ENCODE assay signal across 8 mouse cellular contexts in the genomic region with DNA sequence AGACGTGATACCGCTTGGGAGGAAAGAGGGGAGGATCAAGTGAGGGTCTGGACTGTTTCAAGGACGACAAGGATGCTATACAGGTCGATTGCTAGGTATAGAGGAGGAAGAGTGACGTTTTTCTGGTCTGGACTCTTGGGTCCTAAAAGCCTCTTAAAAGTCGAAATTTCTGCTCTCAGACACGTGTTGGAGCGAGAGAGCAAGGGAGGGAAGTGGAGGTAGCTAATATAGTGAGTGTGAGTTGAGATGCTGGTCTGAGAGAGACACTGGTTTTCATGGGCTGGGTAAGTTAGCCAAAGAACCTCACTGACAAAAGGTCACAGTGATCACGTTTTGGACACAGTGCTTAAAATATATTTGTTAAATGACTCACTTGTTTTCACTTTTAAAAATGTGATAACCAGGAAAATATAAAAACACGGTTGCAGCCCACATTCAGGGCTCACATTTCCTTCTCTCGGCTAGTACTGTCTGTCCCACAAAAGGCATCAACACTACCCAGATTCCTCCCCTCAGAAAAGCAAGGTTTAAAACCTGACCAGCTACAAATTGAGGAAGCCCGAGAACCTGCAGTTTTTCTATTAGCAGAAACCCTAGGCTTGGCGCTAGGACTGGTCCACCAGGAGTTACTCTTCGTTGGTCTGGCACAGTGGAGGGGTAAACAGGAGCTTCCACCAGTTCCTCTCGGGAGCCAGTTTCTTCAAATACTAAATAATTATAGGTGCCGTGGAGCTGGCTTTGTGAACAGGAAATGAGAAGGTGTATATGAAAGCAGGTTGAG. TPM values are rescaled to one million over a fixed set of nuclear protein-coding genes. Genes with fewer than 3 reads are reported as not detected.
A peak's percentile ranks its signal among the peaks of the same experiment; 100 is the strongest.
DNase-seq lines count a peak whose midpoint lies in the region; ATAC-seq and TF ChIP-seq lines count a peak whose summit lies in the region.

No protein-coding gene starts in this region.

- TF ChIP-seq EP300 in CH12.LX (IDR thresholded peaks at IDR 0.05; ENCODE audit: low read length) = no peak
- no peak for TF ChIP-seq EP300 in heart, postnatal 0 days (IDR thresholded peaks at IDR 0.05; ENCODE audit: low read depth)

- no peak for TF ChIP-seq POLR2A in CH12.LX (IDR thresholded peaks at IDR 0.05; ENCODE audit: low read depth, low read length)

- peaks cover 13 to 32% of the 10 kb centered on the region in 2 experiments for H3K4me1 ChIP-seq in CH12.LX (ENCODE audit: control insufficient read depth in 1 of 2, insufficient read depth in 2 of 2)
- H3K4me1 ChIP-seq in heart, postnatal 0 days (ENCODE audit: control insufficient read depth, insufficient read depth) = peaks cover 14% of the 10 kb centered on the region; the same call in 1 of the 2 replicates
- H3K4me1 ChIP-seq in midbrain, embryonic 11.5 days (ENCODE audit: control insufficient read depth, insufficient read depth, low read length) = peaks cover 18% of the 10 kb centered on the region

- H3K27ac ChIP-seq in CH12.LX (ENCODE audit: insufficient read depth, low read depth) = no peak overlapping the region
- no peak overlapping the region for H3K27ac ChIP-seq in heart, postnatal 0 days (ENCODE audit: low read depth)
- no peak overlapping the region for H3K27ac ChIP-seq in midbrain, embryonic 11.5 days (ENCODE audit: low read depth, low read length)

- H3K27me3 ChIP-seq in CH12.LX (replicated peaks) = peaks cover 2% of the 10 kb centered on the region
- no peaks in the 10 kb centered on the region for H3K27me3 ChIP-seq in heart, postnatal 0 days (ENCODE audit: control insufficient read depth, insufficient read depth, low read length)
- H3K27me3 ChIP-seq in midbrain, embryonic 11.5 days (ENCODE audit: control insufficient read depth, insufficient read depth, low read length) = no peaks in the 10 kb centered on the region

- H3K9me3 ChIP-seq in CH12.LX (replicated peaks; ENCODE audit: low read length) = no peaks in the 10 kb centered on the region
- H3K9me3 ChIP-seq in heart, postnatal 0 days (replicated peaks; ENCODE audit: control insufficient read depth, low read length) = no peaks in the 10 kb centered on the region
- no peaks in the 10 kb centered on the region for H3K9me3 ChIP-seq in midbrain, embryonic 11.5 days (ENCODE audit: control insufficient read depth, low read length)

- intact Hi-C loops in heart, postnatal 36 days (cut with DNase I) = loop anchor here (1.0 to 2.0 kb wide), 3 partner anchors 52 to 76 kb away; a partner anchor contains a TSS

- H3K36me3 ChIP-seq in CH12.LX (replicated peaks in 1 of 2; ENCODE audit: control insufficient read depth in 1 of 2, insufficient read depth in 1 of 2, low read length in 1 of 2) = peaks cover 5 to 12% of the 10 kb centered on the region in 2 experiments
- peaks cover 9% of the 10 kb centered on the region; the same call in 1 of the 2 replicates for H3K36me3 ChIP-seq in heart, postnatal 0 days (replicated peaks; ENCODE audit: control insufficient read depth, insufficient read depth, low read length)
- no peaks in the 10 kb centered on the region for H3K36me3 ChIP-seq in midbrain, embryonic 11.5 days (ENCODE audit: control insufficient read depth, insufficient read depth, low read length)

- TF ChIP-seq RAD21 in CH12.LX (IDR thresholded peaks at IDR 0.05; ENCODE audit: low read depth, low read length) = no peak

- H3K79me2 ChIP-seq in CH12.LX (replicated peaks; ENCODE audit: control insufficient read depth, extremely low read depth, insufficient read depth, poor library complexity, severe bottlenecking) = no peaks in the 10 kb centered on the region

- 38% methylated on average over 16 of the region's 16 CpGs for WGBS in heart, postnatal 0 days
- WGBS in midbrain, embryonic 11.5 days = 45% methylated on average over 16 of the region's 16 CpGs

- H3K9ac ChIP-seq in CH12.LX (ENCODE audit: insufficient read depth, low read depth) = peak overlapping the region; percentile 59
- H3K9ac ChIP-seq in heart, postnatal 0 days (replicated peaks; ENCODE audit: low read depth, low read length) = peak overlapping the region; percentile 67
- H3K9ac ChIP-seq in midbrain, embryonic 11.5 days (ENCODE audit: low read length) = peak overlapping the region; percentile 85

- no peak for TF ChIP-seq CTCF in CH12.LX (conservative IDR thresholded peaks at IDR 0.05 in 1 of 2, IDR thresholded peaks at IDR 0.05 in 1 of 2; ENCODE audit: low read depth in 2 of 2, low read length in 2 of 2)
- TF ChIP-seq CTCF in heart, postnatal 0 days (IDR thresholded peaks at IDR 0.05; ENCODE audit: low read depth) = no peak

- H3K4me2 ChIP-seq in CH12.LX (ENCODE audit: insufficient read depth, low read depth, poor library complexity, severe bottlenecking) = peak overlapping the region; percentile 86
- peak overlapping the region; percentile 65 for H3K4me2 ChIP-seq in heart, postnatal 0 days (ENCODE audit: low read depth, low read length)
- H3K4me2 ChIP-seq in midbrain, embryonic 11.5 days = peak overlapping the region; percentile 95

- ATAC-seq in heart, postnatal 0 days (ENCODE audit: insufficient read depth, low read depth) = no peak
- ATAC-seq in midbrain, embryonic 11.5 days (ENCODE audit: low FRiP score) = peak; percentile 23

- DNase-seq in heart, adult 11 months = peak; percentile 91
- DNase-seq in heart, postnatal 36 days = no peak
- no peak for DNase-seq in CH12.LX (ENCODE audit: extremely low read depth)
- DNase-seq in heart, postnatal 0 days (ENCODE audit: low spot score) = no peak
- peak; percentile 89 for DNase-seq in midbrain, embryonic 11.5 days (ENCODE audit: low spot score, missing footprints)
- no peak for DNase-seq in right cerebral cortex, adult 18-20 months
- DNase-seq in right cerebral cortex, postnatal 4 days = no peak
- DNase-seq in spleen, postnatal 36 days (ENCODE audit: low spot score in 2 of 2) = no peak

- dilution Hi-C loops in CH12.LX (cut with MboI; ENCODE audit: extremely low pct_ligation_motif_present, extremely low pct_unique_long_range_greater_than_20kb, low sequenced_read_pairs) = no loop called here

- no peak overlapping the region for H3K4me3 ChIP-seq in CH12.LX (replicated peaks in 1 of 3; ENCODE audit: low read depth in 2 of 3, low read length in 2 of 3, poor library complexity in 1 of 3)
- peak overlapping the region; percentile 63; the same call in 1 of the 2 replicates for H3K4me3 ChIP-seq in heart, postnatal 0 days (ENCODE audit: low read depth, low read length)
- H3K4me3 ChIP-seq in midbrain, embryonic 11.5 days (ENCODE audit: low read depth, low read length) = peak overlapping the region; percentile 64; the same call in 1 of the 2 replicates

- in situ Hi-C loops in CH12.LX (cut with MboI; ENCODE audit: low pct_ligation_motif_present, low pct_unique_long_range_greater_than_20kb, low sequenced_read_pairs) = no loop called here

TF ChIP-seq in CH12.LX, 34 proteins besides CTCF, POLR2A, EP300 and RAD21:
- TF ChIP-seq HCFC1 (IDR thresholded peaks at IDR 0.05; ENCODE audit: low read depth, low read length) = no peak
- peak; percentile 29; the same call in 1 of the 2 replicates for TF ChIP-seq MXI1 (IDR thresholded peaks at IDR 0.05; ENCODE audit: low read depth, low read length)
- TF ChIP-seq CHD1 (IDR thresholded peaks at IDR 0.05; ENCODE audit: low read depth, low read length) = no peak
- peak; percentile 56; the same call in 1 of the 2 replicates for TF ChIP-seq BHLHE40 (IDR thresholded peaks at IDR 0.05; ENCODE audit: low read depth, low read length)

RNA-seq across cellular contexts. Expression of a gene that starts 0.9 kb away (rescaled TPM):
- 10 to 100 TPM; 41.2 to 43.8 TPM for total RNA-seq in heart, postnatal 36 days (2021)
- total RNA-seq in CH12.LX (2012; rRNA removed) (37.3 and 43.0 TPM in 2 replicates), CH12.LX (2014; rRNA removed) (16.7 and 17.6 TPM in 2 replicates)
- 26.1 and 26.7 TPM in 2 replicates for polyA plus RNA-seq in CH12.LX (2012; ENCODE audit: insufficient read length, low read depth)
- 291 and 343 TPM in 2 replicates for total RNA-seq in heart, postnatal 0 days (2014; rRNA removed; ENCODE audit: low replicate concordance)
- polyA plus RNA-seq in heart, postnatal 0 days (2015; fragmentation: Nextera tagmentation; extraction: Ambion mirVana) = 90.8 and 105 TPM in 2 replicates
- 398 and 417 TPM in 2 replicates for polyA plus RNA-seq in midbrain, embryonic 11.5 days (2014; fragmentation: Nextera tagmentation; extraction: Ambion mirVana)

RNA-seq across cellular contexts. Expression of a gene that starts 41.3 kb away (rescaled TPM):
- total RNA-seq in heart, postnatal 36 days (2021) = 10 to 100 TPM; 35.5 to 42.1 TPM
- total RNA-seq in CH12.LX (2012; rRNA removed) = 21.6 and 35.3 TPM in 2 replicates
- 40.9 and 41.3 TPM in 2 replicates for total RNA-seq in CH12.LX (2014; rRNA removed)
- polyA plus RNA-seq in CH12.LX (2012; ENCODE audit: insufficient read length, low read depth) = 18.1 and 20.1 TPM in 2 replicates
- 57.1 and 64.2 TPM in 2 replicates for total RNA-seq in heart, postnatal 0 days (2014; rRNA removed; ENCODE audit: low replicate concordance)
- polyA plus RNA-seq in heart, postnatal 0 days (2015; fragmentation: Nextera tagmentation; extraction: Ambion mirVana) = 53.2 and 58.9 TPM in 2 replicates
- polyA plus RNA-seq in midbrain, embryonic 11.5 days (2014; fragmentation: Nextera tagmentation; extraction: Ambion mirVana) = 32.5 and 35.2 TPM in 2 replicates

RNA-seq across cellular contexts. Expression of a gene that starts 51.6 kb away (rescaled TPM):
- 1 to 10 TPM; 4.4 to 5.6 TPM for total RNA-seq in heart, postnatal 36 days (2021)
- total RNA-seq in CH12.LX (2012; rRNA removed) (22.6 and 33.6 TPM in 2 replicates), CH12.LX (2014; rRNA removed) (34.8 and 38.4 TPM in 2 replicates)
- polyA plus RNA-seq in CH12.LX (2012; ENCODE audit: insufficient read length, low read depth) = 46.2 and 49.8 TPM in 2 replicates
- total RNA-seq in heart, postnatal 0 days (2014; rRNA removed; ENCODE audit: low replicate concordance) = 157 and 227 TPM in 2 replicates
- polyA plus RNA-seq in heart, postnatal 0 days (2015; fragmentation: Nextera tagmentation; extraction: Ambion mirVana) = 16.9 and 19.7 TPM in 2 replicates
- polyA plus RNA-seq in midbrain, embryonic 11.5 days (2014; fragmentation: Nextera tagmentation; extraction: Ambion mirVana) = 307 and 321 TPM in 2 replicates

Comparison
In these comparisons a context has a peak if more than half of its experiments do, and no peak if none do; other contexts are left out.
1. DNase-seq: peak in heart, adult 11 months (single experiment) and midbrain, embryonic 11.5 days (single experiment); none in heart, postnatal 36 days (0 of 2), CH12.LX (single experiment), heart, postnatal 0 days (single experiment), right cerebral cortex, adult 18-20 months (single experiment), right cerebral cortex, postnatal 4 days (single experiment) and spleen, postnatal 36 days (0 of 2).
2. H3K4me3 ChIP-seq: peak in heart, postnatal 0 days (single experiment) and midbrain, embryonic 11.5 days (single experiment); none in CH12.LX (0 of 3).
3. Peak in every context shown above with its lines, with median percentiles within 50 percentile points of each other: H3K4me2 ChIP-seq and H3K9ac ChIP-seq.